Mouse (Mus musculus): Measurements from ENCODE around the gene Dph5. TPM values are rescaled to one million over a fixed set of nuclear protein-coding genes. Genes with fewer than 3 reads are reported as not detected.

The Dph5 gene
- polyA plus RNA-seq, 1 experiment from 2014 or later, result 12.9 TPM

DNA sequence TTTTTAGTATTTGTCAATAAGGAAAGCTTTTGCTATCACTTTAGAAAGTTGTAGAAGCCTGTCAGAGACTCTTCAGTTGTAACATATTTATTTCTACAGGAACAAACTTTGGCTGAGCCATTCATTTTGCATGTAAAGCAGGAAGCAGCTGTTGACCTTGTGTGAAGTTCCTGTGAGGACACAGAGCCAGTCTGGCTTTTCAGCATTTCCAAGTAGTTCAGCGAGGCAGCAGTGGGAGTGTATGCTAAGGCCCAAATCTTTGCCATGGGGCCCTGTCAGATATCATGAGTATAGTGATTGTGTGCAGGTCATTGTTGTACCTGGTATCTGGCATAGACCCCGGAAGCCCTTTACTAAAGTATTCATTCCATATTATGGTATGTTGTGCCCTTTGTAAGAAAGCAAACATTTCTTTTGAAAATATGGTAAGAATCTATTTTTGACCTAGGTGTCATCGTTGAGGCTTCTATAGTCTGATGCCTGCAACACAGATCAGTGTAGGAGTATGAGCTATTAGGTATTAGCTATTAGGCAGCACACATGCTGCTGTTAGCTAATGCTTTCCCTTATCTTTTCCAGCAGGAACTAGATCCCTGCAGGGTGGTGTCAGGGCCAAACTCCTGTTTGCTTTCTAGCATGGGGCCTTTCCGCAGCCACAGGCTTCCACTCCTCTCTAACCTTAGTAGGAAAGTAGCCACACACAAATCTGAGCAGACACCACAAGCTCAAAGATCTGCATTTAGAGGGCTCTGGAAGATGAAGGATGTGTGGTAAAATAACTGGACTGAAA lies 37.0 kb downstream of the Dph5 start:
- H3K79me2 ChIP-seq (ENCODE audit: inconsistent target), result no peaks in the 10 kb centered on the region
- no peak overlapping the region for H3K27ac ChIP-seq
- 99% methylated on average over 4 of the region's 4 CpGs for WGBS (ENCODE audit: missing documents)
- H3K4me3 ChIP-seq (ENCODE audit: inconsistent target), result no peak overlapping the region
- no peaks in the 10 kb centered on the region; the same call in 1 of the 2 replicates for H3K36me3 ChIP-seq (ENCODE audit: inconsistent target)

DNA sequence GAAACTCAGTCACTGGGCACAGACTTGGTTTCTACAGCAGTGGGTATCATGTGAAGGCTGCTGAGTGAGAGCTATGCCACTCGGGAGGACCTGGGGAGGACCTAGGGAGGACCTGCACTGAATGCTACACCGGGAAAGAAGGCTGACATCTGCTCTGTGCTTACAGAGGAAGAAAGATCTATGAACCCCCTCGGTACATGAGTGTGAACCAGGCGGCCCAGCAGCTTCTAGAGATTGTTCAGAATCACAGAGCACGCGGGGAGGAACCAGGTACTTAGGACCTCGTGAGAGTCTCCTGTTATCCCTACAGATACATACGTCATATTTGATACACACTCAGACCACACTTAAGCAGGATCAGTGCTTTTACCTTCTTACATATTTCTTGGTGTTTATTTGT lies 38.9 kb downstream of the Dph5 start:
- Histone ChIP-seq H3K27ac (no peak overlapping the region), H3K4me3 (ENCODE audit: inconsistent target) (no peak overlapping the region), H3K36me3 (ENCODE audit: inconsistent target) (no peaks in the 10 kb centered on the region; the same call in 1 of the 2 replicates), H3K79me2 (ENCODE audit: inconsistent target) (no peaks in the 10 kb centered on the region)
- WGBS (ENCODE audit: missing documents), result 97% methylated on average over 8 of the region's 8 CpGs

DNA sequence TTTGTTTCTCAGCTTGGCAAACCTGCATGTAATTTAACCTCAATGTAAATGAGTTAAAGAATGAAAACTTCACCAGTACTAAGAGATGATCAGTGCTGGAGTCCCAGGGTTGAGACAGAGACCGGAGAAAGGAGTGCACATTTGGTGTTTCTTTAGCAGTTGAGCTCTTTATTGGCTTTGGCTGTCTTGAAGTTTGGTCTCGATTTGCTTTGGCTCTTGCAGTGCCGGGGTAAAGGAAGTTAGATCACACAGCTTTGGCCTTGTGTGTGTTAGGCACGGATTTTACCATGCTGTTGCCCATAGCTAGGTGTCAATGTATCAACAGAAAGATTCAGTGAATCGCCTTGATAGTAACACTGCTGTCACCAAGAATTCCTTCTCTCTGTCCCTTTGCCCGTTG lies 44.1 kb downstream of the Dph5 start:
- H3K36me3 ChIP-seq (ENCODE audit: inconsistent target), result no peaks in the 10 kb centered on the region; the same call in 1 of the 2 replicates

DNA sequence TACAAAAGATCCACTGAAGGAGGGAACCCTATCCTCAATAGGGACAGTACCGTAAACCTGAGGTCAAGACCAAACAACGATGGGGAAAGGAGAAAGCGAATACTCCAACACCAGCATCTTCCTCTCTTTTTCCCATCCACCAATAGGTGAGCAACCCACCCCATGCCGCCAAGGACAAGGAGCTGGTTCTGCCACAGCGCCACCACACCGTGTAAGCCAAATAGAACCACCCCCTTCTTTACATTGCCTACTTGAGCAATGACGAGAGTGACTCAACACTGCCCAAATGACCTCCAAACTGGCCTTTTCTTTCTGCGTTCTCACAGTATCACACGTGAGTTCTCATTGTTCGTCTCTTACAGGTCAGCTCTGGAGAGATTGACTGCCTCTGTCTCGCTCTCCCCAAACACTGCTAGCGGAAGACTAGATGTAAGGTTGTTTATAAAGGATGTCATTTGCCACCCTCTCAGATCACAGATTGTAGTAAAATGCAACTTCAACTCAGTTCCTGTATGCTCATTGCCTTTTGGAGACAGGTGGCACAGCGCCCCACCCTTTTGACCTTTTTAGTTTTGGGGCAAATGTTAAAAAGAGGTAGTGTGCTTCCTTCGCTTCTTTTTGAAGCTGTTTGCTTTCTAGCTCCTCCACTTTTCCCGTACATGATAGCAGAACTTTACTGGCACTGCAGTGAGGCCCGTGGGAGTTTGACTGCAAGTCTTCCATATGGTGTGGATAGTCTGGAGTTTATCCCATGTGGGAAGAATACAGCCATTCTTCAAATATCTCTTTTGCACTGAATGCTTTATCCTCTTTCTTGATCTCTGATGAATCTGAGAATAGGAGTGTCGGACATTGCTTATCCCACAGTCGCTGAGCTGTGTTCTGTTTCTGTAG lies 45.9 kb downstream of the Dph5 start:
- Histone ChIP-seq H3K27ac (no peak overlapping the region), H3K4me3 (ENCODE audit: inconsistent target) (no peak overlapping the region), H3K79me2 (ENCODE audit: inconsistent target) (no peaks in the 10 kb centered on the region), H3K36me3 (ENCODE audit: inconsistent target) (no peaks in the 10 kb centered on the region; the same call in 1 of the 2 replicates)
- 97% methylated on average over 17 of the region's 18 CpGs for WGBS (ENCODE audit: missing documents)

More for the DNA sequence above, 44.1 kb downstream of the Dph5 start:
- Histone ChIP-seq H3K4me3 (ENCODE audit: inconsistent target) (no peak overlapping the region), H3K27ac (no peak overlapping the region), H3K79me2 (ENCODE audit: inconsistent target) (no peaks in the 10 kb centered on the region)
- WGBS (ENCODE audit: missing documents), result 88% methylated on average over 6 of the region's 6 CpGs

DNA sequence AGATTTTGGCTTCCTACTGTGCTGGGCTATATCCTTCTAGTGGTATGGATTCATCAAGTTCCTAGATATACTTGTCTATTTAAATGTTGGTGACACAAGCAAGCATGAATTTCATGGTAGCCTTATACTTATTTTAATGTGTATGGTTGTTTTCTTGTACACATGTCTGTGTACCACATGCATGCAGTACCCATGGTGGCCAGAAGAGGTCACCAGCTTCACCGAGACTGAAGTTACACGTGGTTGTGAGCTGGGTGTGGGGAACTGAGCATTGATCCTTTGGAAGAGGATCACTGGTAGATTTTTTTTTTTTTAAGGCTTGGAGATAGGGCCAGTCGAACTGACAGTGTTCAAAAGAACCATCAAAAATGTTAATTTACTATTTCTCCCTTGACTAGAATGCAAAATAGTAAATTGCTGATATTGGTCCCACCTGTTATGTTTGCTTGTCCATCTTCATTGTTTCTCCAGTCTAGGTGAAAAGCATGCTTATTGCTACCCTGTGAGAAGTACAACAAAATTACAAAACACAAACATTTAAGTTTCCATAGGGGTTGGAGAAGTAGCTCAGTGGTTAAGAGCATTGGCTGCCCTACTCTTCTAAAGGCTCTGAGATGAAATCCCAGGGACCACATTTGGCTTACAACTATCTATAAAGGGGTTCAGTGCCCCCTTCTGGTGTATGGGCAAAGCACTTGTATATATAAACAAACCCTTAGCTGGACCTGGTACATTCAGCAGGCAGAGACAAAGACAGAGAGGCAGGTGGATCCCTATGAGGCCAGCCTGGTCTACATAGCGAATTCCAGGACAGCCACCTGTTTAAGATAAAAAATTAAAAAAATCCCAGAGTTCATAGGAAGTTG lies 49.3 kb downstream of the Dph5 start:
- Histone ChIP-seq H3K4me3 (ENCODE audit: inconsistent target) (no peak overlapping the region), H3K36me3 (ENCODE audit: inconsistent target) (peaks cover 26% of the 10 kb centered on the region), H3K79me2 (ENCODE audit: inconsistent target) (no peaks in the 10 kb centered on the region), H3K27ac (no peak overlapping the region)
- 62% methylated on average over 4 of the region's 4 CpGs for WGBS (ENCODE audit: missing documents)

DNA sequence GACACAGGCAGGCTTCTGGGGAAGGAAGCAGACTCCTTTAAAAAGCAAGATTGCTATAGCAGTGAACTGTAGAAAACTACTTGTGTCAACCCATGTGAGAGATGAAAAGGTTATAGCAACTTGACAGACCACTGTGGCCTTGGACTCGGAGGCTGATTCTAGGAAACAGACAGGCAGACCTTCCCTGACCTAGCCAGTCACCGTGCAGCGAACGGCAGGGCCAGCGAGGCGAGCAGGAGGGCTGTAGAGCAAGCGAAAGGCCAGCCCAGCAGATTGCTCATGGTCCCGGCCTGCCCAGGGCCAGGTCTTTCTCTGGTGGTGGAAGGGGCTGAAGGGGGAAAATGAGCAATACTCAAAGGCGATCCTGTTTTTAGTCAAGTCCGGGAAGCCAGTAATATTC lies 50.2 kb downstream of the Dph5 start:
- 97% methylated on average over 10 of the region's 10 CpGs for WGBS (ENCODE audit: missing documents)
- Histone ChIP-seq H3K36me3 (ENCODE audit: inconsistent target) (peaks cover 32% of the 10 kb centered on the region), H3K27ac (no peak overlapping the region), H3K4me3 (ENCODE audit: inconsistent target) (no peak overlapping the region), H3K79me2 (ENCODE audit: inconsistent target) (no peaks in the 10 kb centered on the region)

DNA sequence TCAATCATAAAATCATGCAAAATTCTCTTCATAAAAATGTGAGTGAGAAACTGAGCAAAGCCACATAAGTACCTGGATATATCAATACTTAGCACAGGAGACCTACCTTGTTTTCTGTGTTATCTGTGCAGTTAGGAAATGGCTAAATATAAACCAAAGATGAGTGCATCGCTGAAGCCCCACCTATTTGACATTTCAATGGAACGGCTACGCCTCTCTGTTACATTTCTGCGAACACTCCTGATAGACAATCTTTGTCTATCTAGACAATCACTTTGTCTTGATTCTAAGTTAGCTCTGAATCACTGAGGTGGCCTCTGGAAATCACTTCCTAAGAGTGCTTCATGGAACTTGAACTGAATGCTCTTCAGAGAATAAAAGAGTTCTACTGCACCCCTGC lies 52.9 kb downstream of the Dph5 start:
- peaks cover 58% of the 10 kb centered on the region for H3K36me3 ChIP-seq (ENCODE audit: inconsistent target)
- no peak overlapping the region for H3K4me3 ChIP-seq (ENCODE audit: inconsistent target)
- no peak overlapping the region for H3K27ac ChIP-seq
- no peaks in the 10 kb centered on the region for H3K79me2 ChIP-seq (ENCODE audit: inconsistent target)
- WGBS (ENCODE audit: missing documents), result 95% methylated on average over 4 of the region's 4 CpGs

DNA sequence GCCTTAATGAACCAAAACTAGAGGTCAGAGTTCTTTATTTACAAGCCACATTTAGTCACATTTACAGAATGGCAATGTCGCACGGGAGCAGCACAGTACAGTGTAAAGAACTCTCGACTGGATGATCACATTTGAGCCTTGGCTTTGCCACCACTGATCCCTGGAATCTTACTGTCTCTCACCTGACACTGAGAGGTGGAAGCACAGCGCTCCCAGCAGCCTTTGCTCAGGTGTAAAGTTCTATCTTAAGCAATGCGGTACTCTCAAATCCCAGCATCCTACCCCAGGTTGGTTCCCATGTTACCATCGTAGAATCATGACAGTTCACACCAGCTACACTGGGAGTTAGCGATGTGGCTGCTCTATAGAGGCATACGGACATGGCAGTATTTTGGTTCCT lies 53.8 kb downstream of the Dph5 start:
- peaks cover 68% of the 10 kb centered on the region for H3K36me3 ChIP-seq (ENCODE audit: inconsistent target)
- WGBS (ENCODE audit: missing documents), result 98% methylated on average over 8 of the region's 8 CpGs
- H3K27ac ChIP-seq, result no peak overlapping the region
- H3K4me3 ChIP-seq (ENCODE audit: inconsistent target), result no peak overlapping the region
- H3K79me2 ChIP-seq (ENCODE audit: inconsistent target), result no peaks in the 10 kb centered on the region

DNA sequence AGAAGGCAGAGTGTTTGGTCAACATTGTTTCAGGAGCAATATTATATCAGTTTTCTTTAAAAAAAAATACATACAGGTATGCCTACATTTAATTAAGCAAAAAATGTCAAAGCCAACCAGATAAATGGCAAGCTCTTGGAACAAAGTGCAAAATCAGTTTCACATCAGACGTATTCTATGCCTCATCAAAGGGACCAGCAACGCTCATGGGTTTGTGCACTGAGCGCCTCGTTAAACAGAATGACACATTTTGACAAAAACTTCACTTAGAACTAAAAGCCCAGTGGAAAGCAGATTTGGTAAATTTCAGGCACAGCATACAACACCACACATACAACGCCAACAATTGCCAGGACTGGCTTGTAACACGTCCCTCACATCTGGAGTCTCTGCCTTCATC lies 56.7 kb downstream of the Dph5 start:
- H3K4me3 ChIP-seq (ENCODE audit: inconsistent target), result no peak overlapping the region
- WGBS (ENCODE audit: missing documents), result 98% methylated on average over 6 of the region's 6 CpGs
- no peaks in the 10 kb centered on the region for H3K79me2 ChIP-seq (ENCODE audit: inconsistent target)
- H3K27ac ChIP-seq, result no peak overlapping the region
- H3K36me3 ChIP-seq (ENCODE audit: inconsistent target), result peaks cover 83% of the 10 kb centered on the region

DNA sequence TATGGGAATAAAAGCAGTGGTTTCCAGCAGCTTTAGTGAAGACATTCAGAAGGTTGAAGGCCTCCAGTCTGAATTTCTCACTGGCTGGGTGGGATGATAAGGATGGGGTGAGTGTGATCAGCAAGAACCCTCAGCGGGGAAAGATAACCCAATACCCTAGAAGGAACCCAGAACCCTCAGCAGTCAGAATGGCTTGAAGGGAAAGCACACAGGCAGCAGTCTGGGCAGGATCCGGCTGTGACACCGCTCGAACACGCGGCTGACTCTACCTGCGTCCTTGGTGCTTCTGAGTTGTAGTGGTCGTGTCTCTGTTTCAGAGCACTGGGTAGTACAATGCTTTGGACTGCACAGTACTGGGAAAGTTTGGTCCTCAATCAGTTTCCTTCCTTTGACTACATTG lies 58.6 kb downstream of the Dph5 start:
- Histone ChIP-seq H3K36me3 (ENCODE audit: inconsistent target) (peaks cover 85% of the 10 kb centered on the region), H3K79me2 (ENCODE audit: inconsistent target) (no peaks in the 10 kb centered on the region), H3K4me3 (ENCODE audit: inconsistent target) (no peak overlapping the region), H3K27ac (no peak overlapping the region)
- 98% methylated on average over 8 of the region's 8 CpGs for WGBS (ENCODE audit: missing documents)

DNA sequence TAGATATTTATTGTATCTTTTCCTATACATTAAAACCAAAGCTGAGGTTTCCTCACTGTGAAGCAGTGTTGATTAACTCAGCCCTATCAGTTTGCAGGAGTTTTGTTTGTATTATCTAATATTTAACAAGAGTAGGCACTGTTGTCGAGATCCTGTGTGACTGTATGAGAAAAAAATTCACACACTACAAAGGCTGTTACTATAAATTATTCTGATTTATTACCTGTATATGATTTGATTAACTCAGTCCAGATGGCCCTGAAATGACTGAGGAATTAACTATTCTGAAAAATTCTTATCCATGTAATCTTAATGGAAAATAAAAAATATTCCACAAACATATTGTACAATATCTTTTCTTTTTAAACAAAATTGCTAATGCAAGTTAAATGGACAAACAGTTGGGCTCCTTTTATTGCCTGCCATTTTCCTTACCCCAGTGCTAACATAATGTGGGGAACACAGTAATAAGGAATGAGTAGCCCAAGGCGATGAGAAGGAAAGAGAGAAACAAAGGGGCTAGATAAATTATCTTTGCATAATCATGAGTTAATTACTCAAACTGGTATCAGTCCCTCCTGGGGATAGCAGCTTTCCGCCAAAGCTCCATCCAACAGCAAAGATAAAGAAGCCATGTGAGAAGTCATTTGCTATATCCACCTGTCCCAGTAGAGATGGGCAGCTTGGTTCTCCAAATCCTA lies 61.7 kb downstream of the Dph5 start:
- 96% methylated on average over 3 of the region's 3 CpGs for WGBS (ENCODE audit: missing documents)
- Histone ChIP-seq H3K27ac (no peak overlapping the region), H3K36me3 (ENCODE audit: inconsistent target) (peaks cover 84% of the 10 kb centered on the region), H3K4me3 (ENCODE audit: inconsistent target) (no peak overlapping the region), H3K79me2 (ENCODE audit: inconsistent target) (no peaks in the 10 kb centered on the region)

DNA sequence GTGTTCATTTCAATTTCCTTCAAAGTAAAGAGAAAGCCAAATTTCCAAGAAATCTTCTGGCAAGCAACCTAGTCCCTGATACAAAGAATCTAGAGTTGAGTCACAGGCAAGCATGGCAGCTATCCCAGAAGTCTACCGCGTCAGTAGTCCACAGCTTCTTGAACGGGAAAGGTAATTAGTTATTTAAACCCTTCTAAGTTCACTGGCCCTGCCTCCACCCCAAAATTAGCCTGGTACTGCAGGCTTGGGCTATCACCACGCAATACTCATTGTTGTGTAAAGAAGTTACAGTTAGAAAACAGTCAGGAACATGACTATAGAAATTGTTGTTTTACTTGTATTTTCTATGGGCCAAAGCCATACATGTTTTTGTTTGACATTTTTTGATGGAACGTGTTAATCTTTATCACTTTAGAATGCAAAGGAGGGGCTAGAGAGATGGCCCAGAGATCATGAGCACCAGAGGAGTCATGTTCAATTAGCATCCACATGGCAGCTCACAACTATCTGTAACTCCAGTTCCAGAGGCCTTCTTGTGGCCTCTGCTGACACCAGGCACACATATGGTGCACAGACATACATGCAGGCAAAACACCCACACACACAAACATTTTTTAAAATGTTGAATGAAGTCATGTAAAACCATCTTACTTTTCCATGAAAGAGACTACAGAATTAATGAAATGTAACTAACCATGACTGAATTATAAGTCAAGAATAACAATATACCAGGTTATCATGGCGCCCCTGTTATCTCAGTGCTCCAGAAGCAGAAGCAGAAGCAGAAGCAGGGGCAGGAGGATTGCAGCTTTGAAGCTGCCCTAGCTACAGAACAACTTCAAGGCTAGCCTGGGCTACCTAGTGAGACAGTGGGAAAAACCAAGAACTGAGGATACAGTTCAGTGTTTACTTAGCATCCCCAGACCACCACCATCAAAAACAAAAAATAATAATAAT lies 62.6 kb downstream of the Dph5 start:
- no peaks in the 10 kb centered on the region for H3K79me2 ChIP-seq (ENCODE audit: inconsistent target)
- H3K4me3 ChIP-seq (ENCODE audit: inconsistent target), result no peak overlapping the region
- 91% methylated on average over 6 of the region's 6 CpGs for WGBS (ENCODE audit: missing documents)
- peaks cover 82% of the 10 kb centered on the region for H3K36me3 ChIP-seq (ENCODE audit: inconsistent target)
- H3K27ac ChIP-seq, result no peak overlapping the region

DNA sequence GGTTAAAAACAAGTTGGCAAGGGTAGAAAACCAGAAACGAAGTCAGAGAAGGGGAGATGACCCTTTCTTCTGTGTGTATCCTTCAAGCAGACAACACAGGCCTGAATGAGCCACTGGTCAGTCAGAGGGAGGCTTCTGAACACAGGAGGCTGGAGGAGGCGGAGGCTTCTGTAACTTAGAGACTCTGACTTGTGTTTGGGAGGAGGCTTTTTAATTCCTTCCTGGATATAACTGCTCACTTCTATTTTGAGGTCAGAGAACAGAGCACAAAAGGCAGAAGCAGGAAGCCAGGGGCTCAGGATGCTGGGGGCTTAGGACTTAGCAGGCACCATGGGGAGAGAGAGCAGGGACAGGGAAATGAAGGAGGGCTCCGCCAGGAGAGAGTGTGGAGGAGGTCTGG lies 63.6 kb downstream of the Dph5 start:
- H3K4me3 ChIP-seq (ENCODE audit: inconsistent target), result no peak overlapping the region
- H3K79me2 ChIP-seq (ENCODE audit: inconsistent target), result no peaks in the 10 kb centered on the region
- H3K36me3 ChIP-seq (ENCODE audit: inconsistent target), result peaks cover 81% of the 10 kb centered on the region
- H3K27ac ChIP-seq, result no peak overlapping the region
- 91% methylated on average over 3 of the region's 3 CpGs for WGBS (ENCODE audit: missing documents)

Data from macrophage (primary cell).